ENCODE assay signal across 15 mouse cellular contexts in genomic region chr7:83312172-83312571, GRCm38 (mm10).
DNase-seq lines count a peak whose midpoint lies in the region; ATAC-seq and TF ChIP-seq lines count a peak whose summit lies in the region.
"Had no signal": no experiment of that assay in that cellular context is flagged by ENCODE, and none has a peak within 500 bp of the region (broad histone marks: within the 10 kb centered on the region; RNA-seq: fewer than 3 reads in every experiment).

No protein-coding gene starts in this region.

- no peaks in the 10 kb centered on the region for H3K27me3 ChIP-seq in forebrain, embryonic 14.5 days (replicated peaks; ENCODE audit: control insufficient read depth, insufficient read depth, low read length)
- H3K27me3 ChIP-seq in forebrain, embryonic 12.5 days, result no peaks in the 10 kb centered on the region
- H3K27me3 ChIP-seq in lung, embryonic 14.5 days (ENCODE audit: insufficient read depth, low read length), result no peaks in the 10 kb centered on the region
- no peaks in the 10 kb centered on the region for H3K27me3 ChIP-seq in limb, embryonic 14.5 days (ENCODE audit: control insufficient read depth, insufficient read depth, low read length)
- H3K27me3 ChIP-seq: kidney, embryonic 15.5 days had no signal

- H3K4me1 ChIP-seq in forebrain, embryonic 14.5 days (ENCODE audit: control insufficient read depth, insufficient read depth, low read length), result no peaks in the 10 kb centered on the region; the same call in 1 of the 2 replicates
- peaks cover 3% of the 10 kb centered on the region; the same call in 1 of the 2 replicates for H3K4me1 ChIP-seq in forebrain, embryonic 12.5 days
- no peaks in the 10 kb centered on the region for H3K4me1 ChIP-seq in lung, embryonic 14.5 days (ENCODE audit: insufficient read depth)
- H3K4me1 ChIP-seq in lung, adult 2 months (ENCODE audit: control insufficient read depth, insufficient read depth, low read length), result no peaks in the 10 kb centered on the region
- H3K4me1 ChIP-seq in limb, embryonic 14.5 days (ENCODE audit: control insufficient read depth, insufficient read depth, low read length), result no peaks in the 10 kb centered on the region
- H3K4me1 ChIP-seq: kidney, embryonic 15.5 days had no signal

- TF ChIP-seq POLR2A in lung, adult 2 months (IDR thresholded peaks at IDR 0.05; ENCODE audit: borderline replicate concordance, extremely low read depth, low read depth, low read length), result no peak
- no peak for TF ChIP-seq POLR2A in limb, embryonic 14.5 days (IDR thresholded peaks at IDR 0.05; ENCODE audit: borderline replicate concordance, extremely low read depth, insufficient read depth, insufficient read length)

- WGBS in forebrain, embryonic 14.5 days, result 65% methylated on average over 4 of the region's 4 CpGs
- WGBS in forebrain, embryonic 12.5 days, result 73% methylated on average over 4 of the region's 4 CpGs
- 39% methylated on average over 4 of the region's 4 CpGs for WGBS in lung, embryonic 14.5 days
- WGBS in lung, adult 2 months, result 46% methylated on average over 4 of the region's 4 CpGs
- 51% methylated on average over 4 of the region's 4 CpGs for WGBS in limb, embryonic 14.5 days

- no peak for TF ChIP-seq CTCF in lung, embryonic 14.5 days (IDR thresholded peaks at IDR 0.05; ENCODE audit: low read depth)
- no peak for TF ChIP-seq CTCF in lung, adult 2 months (IDR thresholded peaks at IDR 0.05; ENCODE audit: insufficient read depth, low read length)

- 0 out of 2 replicates have a peak, but pooled peaks have one; percentile 32 for ATAC-seq in forebrain, embryonic 14.5 days
- no peak for ATAC-seq in forebrain, embryonic 12.5 days (ENCODE audit: low FRiP score)
- peak; percentile 86; the same call in 1 of the 2 replicates for ATAC-seq in lung, embryonic 14.5 days (ENCODE audit: insufficient read depth)
- ATAC-seq in limb, embryonic 14.5 days (ENCODE audit: low FRiP score, low read depth), result no peak; the same call in 1 of the 2 replicates
- ATAC-seq: hindbrain, postnatal 0 days had no signal

- H3K36me3 ChIP-seq in forebrain, embryonic 14.5 days (ENCODE audit: control insufficient read depth, insufficient read depth, low read length), result no peaks in the 10 kb centered on the region
- no peaks in the 10 kb centered on the region for H3K36me3 ChIP-seq in forebrain, embryonic 12.5 days (replicated peaks)
- H3K36me3 ChIP-seq in lung, embryonic 14.5 days (ENCODE audit: insufficient read depth), result no peaks in the 10 kb centered on the region
- no peaks in the 10 kb centered on the region for H3K36me3 ChIP-seq in limb, embryonic 14.5 days (ENCODE audit: control insufficient read depth, insufficient read depth, low read length)
- H3K36me3 ChIP-seq: kidney, embryonic 15.5 days had no signal

- H3K27ac ChIP-seq in forebrain, embryonic 14.5 days (ENCODE audit: low read depth, low read length), result no peak overlapping the region
- no peak overlapping the region for H3K27ac ChIP-seq in forebrain, embryonic 12.5 days
- no peak overlapping the region for H3K27ac ChIP-seq in lung, embryonic 14.5 days (ENCODE audit: low read depth)
- H3K27ac ChIP-seq in limb, embryonic 14.5 days (replicated peaks; ENCODE audit: low read depth, low read length), result no peak overlapping the region
- H3K27ac ChIP-seq: hindbrain, postnatal 0 days; kidney, embryonic 15.5 days; left cerebral cortex, adult 2 months had no signal

- no peak overlapping the region for H3K4me2 ChIP-seq in forebrain, embryonic 14.5 days (ENCODE audit: low read length)
- no peak overlapping the region for H3K4me2 ChIP-seq in forebrain, embryonic 12.5 days
- no peak overlapping the region for H3K4me2 ChIP-seq in lung, embryonic 14.5 days
- H3K4me2 ChIP-seq in limb, embryonic 14.5 days (replicated peaks; ENCODE audit: low read depth, low read length, severe bottlenecking), result no peak overlapping the region
- H3K4me2 ChIP-seq: kidney, embryonic 15.5 days; liver, embryonic 11.5 days had no signal

- no peak overlapping the region for H3K9ac ChIP-seq in forebrain, embryonic 14.5 days (ENCODE audit: low read length)
- H3K9ac ChIP-seq in forebrain, embryonic 12.5 days, result no peak overlapping the region
- no peak overlapping the region for H3K9ac ChIP-seq in lung, embryonic 14.5 days
- H3K9ac ChIP-seq in limb, embryonic 14.5 days (ENCODE audit: low read depth, low read length, severe bottlenecking), result no peak overlapping the region
- H3K9ac ChIP-seq: kidney, embryonic 15.5 days had no signal

- H3K4me3 ChIP-seq in forebrain, embryonic 14.5 days (ENCODE audit: low read depth, low read length), result no peak overlapping the region
- no peak overlapping the region for H3K4me3 ChIP-seq in forebrain, embryonic 12.5 days (replicated peaks)
- H3K4me3 ChIP-seq in lung, embryonic 14.5 days (ENCODE audit: low read depth, low read length), result no peak overlapping the region
- H3K4me3 ChIP-seq in lung, adult 2 months (replicated peaks; ENCODE audit: extremely low read depth, low read depth, low read length), result no peak overlapping the region
- H3K4me3 ChIP-seq in limb, embryonic 14.5 days (replicated peaks; ENCODE audit: low read length), result no peak overlapping the region
- H3K4me3 ChIP-seq: kidney, embryonic 15.5 days; left cerebral cortex, adult 2 months had no signal

- DNase-seq in forebrain, embryonic 14.5 days (ENCODE audit: low spot score), result peak; percentile 25
- DNase-seq in lung, embryonic 14.5 days, result peak; percentile 56
- no peak for DNase-seq in lung, adult 2 months
- DNase-seq in limb, embryonic 14.5 days (ENCODE audit: low spot score), result peak; percentile 48
- peak; percentile 32 to 53 for DNase-seq in lung, postnatal 4 days
- DNase-seq in ovary, postnatal 10 days (ENCODE audit: low spot score), result no peak
- no peak for DNase-seq in MN1 (ENCODE audit: low spot score)
- DNase-seq: cerebellum, adult 11-12 months; midbrain, embryonic 14.5 days; thymus, adult 2 months had no signal

- no peaks in the 10 kb centered on the region for H3K9me3 ChIP-seq in forebrain, embryonic 14.5 days (replicated peaks; ENCODE audit: control insufficient read depth, low read length)
- no peaks in the 10 kb centered on the region for H3K9me3 ChIP-seq in forebrain, embryonic 12.5 days
- H3K9me3 ChIP-seq in lung, embryonic 14.5 days (ENCODE audit: low read depth, low read length), result no peaks in the 10 kb centered on the region
- no peaks in the 10 kb centered on the region for H3K9me3 ChIP-seq in limb, embryonic 14.5 days (ENCODE audit: control insufficient read depth, low read length)
- H3K9me3 ChIP-seq: kidney, embryonic 15.5 days had no signal

Comparison
In these comparisons a context has a peak if more than half of its experiments do, and no peak if none do; other contexts are left out.
1. ATAC-seq: peak in forebrain, embryonic 14.5 days (single experiment) and lung, embryonic 14.5 days (single experiment); none in forebrain, embryonic 12.5 days (single experiment) and limb, embryonic 14.5 days (single experiment).
2. DNase-seq: peak in forebrain, embryonic 14.5 days (single experiment), lung, embryonic 14.5 days (single experiment), limb, embryonic 14.5 days (single experiment) and lung, postnatal 4 days (2 of 2); none in lung, adult 2 months (single experiment), ovary, postnatal 10 days (single experiment) and MN1 (single experiment).